Mouse (Mus musculus) layer of hippocampus, adult 8-10 months (tissue): ENCODE data around the gene Mgme1. TPM values are rescaled to one million over a fixed set of nuclear protein-coding genes. Genes with fewer than 3 reads are reported as not detected.

ENCODE experiments used
- DNase-seq, 2 experiments: peaks; one replicate each; pipeline ENCODE4 v3.0.0; 2022; ENCODE audit warnings: low spot score in 2 of 2
- total RNA-seq, 4 experiments: library from RNA; stranded (reverse); gene quantifications; 2 replicates each; pipeline ENCODE4 v1.2.4; 2022

The Mgme1 gene
- total RNA-seq, 4 experiments from 2014 or later: 4.7 to 6.8 (median 5.5) TPM

GRCm38 (mm10) chr2:144305721-144306294, 35.3 kb downstream of the Mgme1 start:
- DNase-seq: no peak

GRCm38 (mm10) chr2:144308561-144308960, 38.1 kb downstream of the Mgme1 start:
- DNase-seq: no peak

- DNase-seq: no peak
Measured at GRCm38 (mm10) chr2:144310273-144310672, 39.8 kb downstream of the Mgme1 start.

- no peak for DNase-seq
Measured at GRCm38 (mm10) chr2:144311372-144311771, 40.9 kb downstream of the Mgme1 start.

GRCm38 (mm10) chr2:144324218-144324617, 53.8 kb downstream of the Mgme1 start:
- no peak for DNase-seq

- DNase-seq: no peak
Measured at GRCm38 (mm10) chr2:144329451-144329850, 59.0 kb downstream of the Mgme1 start.

- no peak for DNase-seq
Measured at GRCm38 (mm10) chr2:144329937-144330336, 59.5 kb downstream of the Mgme1 start.

- no peak for DNase-seq
Measured at GRCm38 (mm10) chr2:144330352-144330959, 60.0 kb downstream of the Mgme1 start.

Other genes starting within 250 kb of the Mgme1 start
- gene Banf2, start 237.6 kb upstream of the Mgme1 start, total RNA-seq: not detected
- 10 to 100 TPM; 70.8 to 85.4 (median 76.0) TPM for gene Snx5, start 243 bp downstream of the Mgme1 start, total RNA-seq
- 1 to 10 TPM; 1.7 to 3.3 (median 2.3) TPM for gene Ovol2, start 61.5 kb downstream of the Mgme1 start, total RNA-seq
- gene Kat14, start 98.3 kb downstream of the Mgme1 start, total RNA-seq: 10 to 100 TPM; 32.0 to 33.9 (median 32.8) TPM
- gene Pet117, start 98.3 kb downstream of the Mgme1 start, total RNA-seq: 10 to 100 TPM in 2 of 4 experiments, 1 to 10 TPM in 2; 6.6 to 12.0 (median 10.4) TPM